Mouse (Mus musculus): Measurements from ENCODE around the gene Mrgprd. TPM values are rescaled to one million over a fixed set of nuclear protein-coding genes. Genes with fewer than 3 reads are reported as not detected.

Mrgprd gene
- polyA plus RNA-seq, 1 experiment from 2014 or later: not detected

Other genes with a start within 250 kb of the Mrgprd start
- not detected in 2 replicates for gene 1810010D01Rik, start 106.7 kb upstream of the Mrgprd start, polyA plus RNA-seq (2014; fragmentation: Nextera tagmentation; extraction: Ambion mirVana)
- 1.8 and 2.4 TPM in 2 replicates for gene Tpcn2, start 30.8 kb upstream of the Mrgprd start, polyA plus RNA-seq (2014; fragmentation: Nextera tagmentation; extraction: Ambion mirVana)
- gene Mrgprf, start 14.0 kb upstream of the Mrgprd start, polyA plus RNA-seq (2014; fragmentation: Nextera tagmentation; extraction: Ambion mirVana): not detected in 2 replicates

Data from neural tube, embryonic 11.5 days (tissue).